Mouse (Mus musculus) left cerebral cortex, adult 8-10 months (tissue): ENCODE data around the gene March8. TPM values are rescaled to one million over a fixed set of nuclear protein-coding genes. Genes with fewer than 3 reads are reported as not detected.

Source experiments
- DNase-seq, 2 experiments: peaks; one replicate each; pipeline ENCODE4 v3.0.0; 2022; ENCODE audit warnings: low spot score in 2 of 2
- total RNA-seq, 4 experiments: library from RNA; stranded (reverse); gene quantifications; 2 replicates each; pipeline ENCODE4 v1.2.4; 2022

The March8 gene
- total RNA-seq, 4 experiments from 2014 or later: 45.8 to 58.4 (median 53.3) TPM

DNA sequence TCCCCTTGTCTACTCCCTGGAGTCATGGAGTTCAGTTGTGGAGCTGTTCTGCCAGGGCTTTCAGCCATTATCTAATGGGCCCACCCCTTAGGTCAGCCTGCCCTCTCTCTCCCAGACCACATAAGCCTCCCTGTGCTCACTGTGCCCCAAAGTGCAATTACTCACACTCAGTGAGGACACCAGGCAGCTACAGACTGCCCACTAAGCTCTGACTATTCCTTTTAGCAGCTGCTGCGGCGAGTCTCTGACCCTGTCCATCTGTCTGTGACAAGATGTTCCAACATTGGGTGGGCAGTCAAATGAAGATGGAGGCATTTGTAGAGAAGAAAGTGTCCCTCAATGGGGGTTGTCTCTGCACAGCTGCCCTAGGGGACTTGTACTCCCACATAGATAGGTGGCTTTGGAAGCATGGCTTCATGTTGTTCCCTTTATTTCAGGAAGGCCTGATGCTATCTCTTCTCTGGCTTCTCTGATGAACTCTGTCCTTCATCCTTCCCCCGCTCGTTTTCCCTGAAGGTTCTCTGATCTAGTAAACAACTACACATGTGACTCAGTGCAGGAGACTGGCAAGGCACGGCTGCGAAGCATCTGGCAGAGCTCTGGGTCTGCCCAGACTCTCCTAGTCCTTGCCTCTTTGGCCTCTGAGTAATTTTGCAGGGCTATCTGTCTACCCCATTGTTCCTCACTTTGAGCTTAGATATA is 70.3 kb downstream of the March8 start:
- DNase-seq: no peak

DNA sequence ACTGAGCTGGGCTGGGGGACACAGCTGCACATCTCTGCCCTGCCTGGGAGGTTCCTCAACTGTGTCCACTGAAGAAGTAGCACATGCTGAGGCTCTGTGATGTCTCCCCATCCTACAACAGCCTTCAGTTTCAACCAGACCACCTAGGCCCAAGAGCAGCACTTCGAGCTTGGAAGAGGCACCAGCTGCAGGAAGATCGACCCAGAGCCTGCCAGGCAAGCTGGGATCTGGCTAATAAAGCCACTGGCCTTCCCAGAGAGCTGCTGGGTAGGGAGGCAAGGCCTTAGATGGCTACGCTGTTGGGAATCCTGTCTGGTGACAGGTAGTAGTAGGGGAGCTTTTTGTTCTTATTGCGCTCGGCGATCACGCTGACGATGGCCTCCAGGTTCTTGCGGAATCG is 72.6 kb downstream of the March8 start:
- no peak for DNase-seq

DNA sequence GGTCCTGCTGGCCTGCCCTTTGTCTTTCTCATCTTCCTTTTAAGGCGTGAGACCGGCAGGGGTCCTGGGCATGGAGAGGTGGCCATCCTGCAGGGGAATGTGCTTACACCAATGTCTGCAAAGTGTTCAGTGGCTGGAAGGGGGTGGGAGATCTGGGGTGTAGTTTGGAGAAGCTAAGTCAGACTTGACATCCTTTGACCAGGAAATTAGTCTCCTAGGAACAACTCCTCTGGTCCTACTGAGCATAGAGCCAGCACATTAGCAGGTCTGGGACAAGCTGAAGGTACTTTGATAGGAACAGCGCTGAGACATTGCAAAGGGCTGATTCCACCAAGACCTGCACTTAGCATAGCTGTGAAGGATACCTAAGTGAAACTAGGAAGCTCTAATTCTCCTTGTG is 73.9 kb downstream of the March8 start:
- DNase-seq: no peak

DNA sequence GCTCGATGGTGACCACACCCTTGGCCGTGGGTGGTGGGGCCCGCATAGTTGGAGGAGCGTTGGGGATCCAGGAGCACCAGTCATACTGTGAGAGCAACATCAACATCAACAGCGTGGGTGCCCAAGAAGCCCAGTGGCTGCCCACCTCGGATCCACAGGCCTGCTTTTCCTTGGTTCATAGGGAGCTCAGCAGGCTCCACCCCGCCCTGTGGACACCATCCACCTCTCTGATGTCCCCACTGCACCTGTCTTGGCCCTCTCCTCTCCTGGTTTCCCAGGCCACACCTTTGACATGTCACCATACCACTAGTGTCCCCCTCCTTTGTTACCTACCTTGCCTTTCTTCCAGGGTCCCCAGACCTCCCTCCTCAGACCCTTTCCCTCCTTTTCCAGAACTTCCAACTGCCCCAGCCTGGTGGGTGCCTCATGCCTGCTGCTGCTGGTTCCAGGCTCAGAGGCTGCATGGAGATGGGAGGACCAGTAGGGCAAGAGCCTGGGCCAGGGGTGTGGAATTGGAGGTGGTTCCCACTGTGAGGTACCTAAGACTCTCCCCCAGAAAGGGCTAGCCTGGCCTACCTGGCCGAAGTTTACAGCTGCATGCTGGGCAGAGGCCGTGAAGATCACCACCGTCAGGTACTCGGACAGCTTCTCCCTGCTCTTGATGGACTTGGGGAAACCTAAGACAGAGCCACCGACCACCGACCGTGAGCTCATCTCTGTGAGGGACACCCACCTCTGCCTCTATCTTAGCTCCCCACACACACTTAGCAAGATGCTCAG is 74.9 kb downstream of the March8 start:
- no peak for DNase-seq

DNA sequence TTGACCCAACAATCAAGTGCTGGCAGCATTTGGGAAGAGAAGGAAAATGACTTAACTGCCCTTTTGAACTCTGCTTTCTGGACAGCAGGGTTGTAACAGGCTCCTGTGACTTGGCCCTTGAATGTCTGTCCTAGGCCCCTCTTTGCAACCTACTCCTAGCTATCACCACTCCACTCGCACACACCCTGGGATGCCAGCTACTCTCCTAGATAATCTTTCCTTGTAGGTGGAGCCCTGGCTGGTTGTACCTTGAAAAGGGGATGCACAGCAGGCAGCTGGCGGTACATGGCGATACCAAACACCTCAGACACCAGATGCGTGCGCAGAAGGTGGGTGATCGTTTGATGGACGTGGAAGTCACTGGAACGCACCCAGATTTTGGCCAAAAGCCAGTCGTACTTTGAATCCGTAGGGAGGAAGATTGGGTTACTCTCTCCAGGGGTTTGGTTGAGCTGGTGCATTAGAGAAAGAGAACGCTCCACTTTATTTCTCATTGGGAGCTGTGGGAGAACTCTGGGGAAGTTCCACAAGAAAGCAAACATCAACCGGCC is 77.4 kb downstream of the March8 start:
- no peak for DNase-seq

DNA sequence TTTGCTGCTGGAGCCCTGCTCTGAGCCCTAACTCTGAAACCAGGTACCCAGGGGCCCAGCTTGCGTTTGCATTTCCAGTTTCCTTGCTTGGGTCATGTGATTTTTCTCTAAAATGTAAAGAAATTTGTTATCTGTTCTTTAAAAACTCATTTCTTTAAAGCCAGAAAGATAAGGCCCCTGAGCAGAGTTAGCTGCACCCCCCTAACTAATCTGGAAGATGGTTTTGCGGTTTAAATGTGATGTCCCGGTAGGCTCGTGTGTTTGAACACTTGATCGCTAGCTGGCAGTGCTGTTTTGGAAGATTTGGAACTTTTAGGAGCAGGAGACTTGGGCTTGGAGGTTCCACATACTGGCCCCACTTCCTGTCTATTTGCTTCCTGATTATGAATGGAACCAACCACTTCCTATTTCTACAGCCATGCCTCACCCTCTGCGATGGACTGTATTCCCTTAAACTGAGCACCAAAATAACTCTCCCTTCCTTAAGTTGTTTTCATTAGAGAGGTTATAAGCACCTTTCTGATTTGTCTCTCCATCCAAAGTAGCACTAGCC is 78.3 kb downstream of the March8 start:
- DNase-seq: no peak

DNA sequence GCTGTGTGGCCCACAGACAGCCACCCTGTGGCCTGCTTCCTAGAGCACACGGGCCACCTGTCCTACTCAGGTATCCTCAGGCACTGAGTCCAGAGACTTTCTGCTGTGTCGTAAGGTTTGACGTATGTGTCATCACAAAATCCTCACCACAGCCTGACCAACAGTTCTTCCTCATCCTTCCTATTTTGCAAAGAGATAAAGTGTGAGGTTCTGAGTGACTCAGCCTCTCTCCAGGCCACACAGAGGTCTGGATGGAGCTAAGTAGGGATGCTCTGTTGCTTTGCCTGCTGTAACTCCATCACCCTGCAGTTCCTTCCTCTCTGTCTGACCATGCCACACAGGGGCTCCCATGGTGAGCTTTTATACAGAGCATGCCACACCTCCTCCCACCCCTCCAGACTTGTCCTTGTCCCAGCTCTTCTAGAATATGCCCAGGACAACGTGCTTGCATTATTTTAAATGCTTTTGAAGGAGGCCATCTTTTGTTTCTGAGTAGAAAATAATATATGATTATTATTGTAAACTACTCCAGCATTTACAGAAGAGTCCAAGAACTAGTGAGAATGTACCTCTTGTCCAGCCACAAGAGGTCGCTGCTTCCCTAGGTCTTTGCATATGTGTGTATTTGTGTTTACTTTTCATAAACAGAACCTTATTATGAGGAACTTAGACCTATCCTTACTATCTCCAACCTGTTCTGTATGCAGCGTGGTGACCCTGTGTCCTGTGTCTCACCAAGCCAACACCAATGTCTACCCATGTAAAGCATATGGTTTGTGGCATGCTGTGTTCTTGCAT is 79.9 kb downstream of the March8 start:
- DNase-seq: no peak

DNA sequence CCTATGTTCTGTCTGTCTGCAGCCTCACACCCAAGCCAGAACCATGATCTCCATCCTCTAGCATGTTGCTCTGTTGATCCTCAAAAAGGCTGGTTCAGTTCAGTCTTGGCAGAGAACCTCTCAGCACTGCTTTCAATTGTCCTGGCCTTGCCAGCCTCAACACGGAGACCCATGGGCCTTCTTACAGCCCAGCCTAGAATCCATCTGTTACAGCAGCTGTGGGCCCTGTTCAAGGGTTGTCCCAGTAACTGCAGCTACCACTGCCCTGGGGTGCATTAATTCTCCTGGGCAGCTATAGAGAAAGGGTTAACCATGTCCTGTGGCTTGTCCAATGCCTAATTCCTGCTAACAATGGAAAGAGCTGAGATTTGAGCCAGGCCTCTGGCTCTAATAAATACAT is 80.7 kb downstream of the March8 start:
- no peak for DNase-seq

DNA sequence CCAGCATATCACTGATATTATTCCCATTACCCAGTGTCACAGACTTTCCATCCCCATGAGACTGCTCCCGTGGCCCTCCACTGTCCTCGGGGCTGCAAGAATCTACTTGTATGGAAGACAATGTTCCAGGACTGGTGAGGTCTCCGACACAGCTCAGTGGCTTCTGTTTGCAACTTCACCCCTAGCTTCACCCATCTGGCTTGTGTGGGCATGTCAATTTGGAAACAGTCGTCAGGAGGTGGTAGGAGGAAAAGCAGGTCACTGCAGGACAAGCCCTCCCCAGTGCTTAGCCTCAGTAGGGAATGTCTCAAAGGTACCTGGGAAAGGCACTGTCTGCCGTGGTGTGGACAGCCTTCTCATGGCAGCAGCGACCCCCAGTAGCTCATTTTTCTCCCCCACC is 81.9 kb downstream of the March8 start:
- no peak for DNase-seq

DNA sequence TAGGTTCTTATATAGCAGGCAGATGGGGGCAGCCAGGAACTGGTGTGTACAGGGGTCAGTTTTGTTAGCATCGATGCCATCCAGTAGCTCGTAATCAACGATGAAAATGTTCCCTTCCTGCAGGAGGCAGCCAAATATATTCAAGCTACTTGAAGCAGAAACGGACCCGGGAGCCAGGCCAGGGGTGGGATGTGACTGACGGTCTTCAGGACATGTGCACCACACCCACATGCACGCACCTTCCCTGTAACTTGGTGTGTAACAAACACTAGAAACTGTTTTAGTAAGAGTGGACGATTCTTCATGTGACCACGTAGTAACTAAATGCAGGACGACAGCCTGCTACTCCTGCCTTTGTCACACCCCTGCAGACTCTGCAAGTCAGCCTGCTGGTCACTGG is 82.4 kb downstream of the March8 start:
- DNase-seq: no peak

DNA sequence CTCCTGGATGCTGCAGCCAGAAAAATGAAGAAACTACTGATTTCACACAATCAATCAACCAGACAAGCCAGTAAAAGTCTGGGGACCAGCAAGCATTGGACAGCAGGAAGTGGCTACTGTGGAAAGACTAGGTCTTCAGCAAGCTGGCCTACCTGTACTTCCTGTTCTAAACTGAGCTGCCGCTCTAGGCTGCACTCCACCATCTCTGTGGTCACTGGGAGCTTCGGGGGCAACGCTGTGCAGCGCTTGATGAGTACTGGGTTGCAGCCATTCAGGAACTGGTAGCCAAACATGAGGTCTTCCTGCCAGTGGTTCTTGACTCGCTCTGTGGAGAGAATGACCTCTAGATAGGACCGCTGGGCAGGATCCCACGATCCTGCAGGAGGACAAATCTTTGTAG is 85.2 kb downstream of the March8 start:
- DNase-seq: no peak

DNA sequence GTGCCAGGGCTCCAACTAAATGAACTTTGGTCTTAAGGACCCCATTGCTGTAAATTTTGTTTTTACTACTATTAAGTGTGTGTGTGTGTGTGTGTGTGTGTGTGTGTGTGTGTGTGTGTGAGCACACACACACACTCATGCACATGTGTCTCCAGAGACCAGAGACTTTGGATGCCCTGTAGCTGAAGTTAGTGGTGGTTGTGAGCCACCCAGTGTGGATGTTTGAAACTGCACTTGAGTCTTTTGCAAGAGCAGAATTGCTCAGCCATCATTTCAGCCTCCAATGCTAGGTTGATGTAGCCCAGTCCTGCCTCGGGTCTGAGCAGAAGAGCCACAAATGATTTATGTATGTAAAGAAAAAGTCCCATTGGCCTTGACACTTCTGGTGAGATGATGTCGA is 85.8 kb downstream of the March8 start:
- peak in 1 of 2 experiments; percentile 35 for DNase-seq

DNA sequence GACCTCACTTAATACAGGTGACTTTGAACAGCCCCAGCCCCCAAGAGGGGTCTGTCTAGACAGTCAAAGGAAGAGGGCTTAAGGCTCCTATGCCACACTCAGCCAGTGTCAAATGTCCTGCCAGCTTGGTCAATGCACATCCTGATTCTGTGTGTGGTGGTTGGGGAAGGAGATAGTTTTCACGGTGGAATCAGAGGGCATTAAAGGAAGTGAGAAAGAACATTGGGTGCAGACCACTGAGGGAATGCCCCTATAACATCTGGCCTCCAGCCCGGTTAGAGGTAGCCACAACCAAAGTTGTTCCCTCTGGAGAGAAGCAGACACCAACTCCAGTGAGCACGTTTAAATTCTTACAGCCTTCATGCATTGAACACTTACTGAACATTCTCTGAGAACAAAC is 89.7 kb downstream of the March8 start:
- DNase-seq: no peak

DNA sequence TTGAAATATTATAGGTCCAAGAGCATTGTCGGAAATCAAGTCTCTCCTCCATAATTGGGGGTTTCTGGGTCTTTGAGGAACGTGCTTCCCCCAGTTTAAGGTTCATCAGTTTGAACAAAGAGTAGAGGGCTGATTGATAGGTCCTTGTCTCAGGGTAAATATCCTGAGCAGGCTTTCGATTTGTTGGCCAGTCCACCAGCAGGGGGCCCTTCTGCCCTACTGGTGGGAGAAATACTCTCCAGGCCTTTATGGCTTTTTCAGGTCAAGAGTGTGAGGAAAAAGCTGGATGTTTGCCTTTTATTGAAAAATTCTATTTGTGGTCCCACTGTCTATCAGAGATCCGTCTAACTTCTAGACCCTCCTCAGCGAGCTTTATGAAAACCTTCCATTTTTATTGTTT is 90.5 kb downstream of the March8 start:
- DNase-seq: no peak

DNA sequence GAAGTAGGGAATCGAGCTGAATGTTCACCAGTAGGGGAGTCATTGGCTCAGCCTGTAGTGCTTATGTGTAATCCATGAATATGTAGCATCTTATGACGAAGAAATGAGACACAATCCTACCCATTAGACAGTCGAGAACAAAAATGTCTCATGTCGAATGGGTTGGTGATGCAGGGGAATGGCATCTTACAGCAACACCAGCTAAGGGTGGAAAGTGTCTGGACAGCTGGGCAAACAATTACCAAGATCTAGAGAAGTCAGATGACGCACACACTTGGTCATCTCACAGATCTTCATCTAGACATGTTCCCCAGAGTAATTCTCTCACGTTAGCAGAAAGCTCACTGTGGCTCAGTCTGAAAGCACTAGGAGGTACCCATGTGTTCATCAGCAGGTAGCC is 101.0 kb downstream of the March8 start:
- DNase-seq: no peak

DNA sequence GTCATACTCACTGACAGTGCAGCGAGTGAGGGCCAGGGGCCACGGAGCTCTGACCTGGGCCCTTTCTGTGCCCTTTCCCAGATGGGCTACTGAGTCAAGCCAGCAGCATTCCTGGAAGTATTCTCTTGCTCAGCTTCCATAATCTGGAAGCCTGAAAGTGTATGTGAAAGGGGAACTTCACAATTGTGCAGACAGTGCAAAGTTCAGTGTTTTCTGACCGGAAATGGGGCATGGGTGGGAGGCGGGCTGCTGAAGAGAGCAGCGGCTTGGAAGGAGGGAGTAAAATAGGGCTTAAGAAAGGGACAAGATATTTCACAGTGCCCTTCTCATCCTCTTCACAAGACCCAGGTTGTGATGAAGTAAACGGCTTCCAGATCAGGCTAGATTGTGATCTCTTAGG is 101.7 kb downstream of the March8 start:
- no peak for DNase-seq

DNA sequence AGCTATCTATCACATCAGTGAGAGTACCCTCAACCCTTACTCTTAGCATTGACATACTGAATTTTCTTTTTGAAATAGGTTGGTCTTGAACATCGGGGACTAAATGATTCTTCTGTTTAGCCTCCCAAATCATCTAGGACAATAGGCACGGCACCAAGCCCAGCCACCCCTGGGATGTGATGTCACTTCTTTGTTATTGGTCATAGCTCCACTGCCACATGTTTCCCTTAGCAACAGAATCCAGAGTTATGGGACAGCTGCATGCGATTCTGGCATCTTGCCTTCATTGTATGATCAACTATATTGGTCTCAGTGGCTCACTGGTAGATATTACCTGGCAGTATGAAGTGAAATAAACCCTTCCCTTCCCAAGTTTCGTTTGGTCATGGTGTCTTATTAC is 102.6 kb downstream of the March8 start:
- no peak for DNase-seq

DNA sequence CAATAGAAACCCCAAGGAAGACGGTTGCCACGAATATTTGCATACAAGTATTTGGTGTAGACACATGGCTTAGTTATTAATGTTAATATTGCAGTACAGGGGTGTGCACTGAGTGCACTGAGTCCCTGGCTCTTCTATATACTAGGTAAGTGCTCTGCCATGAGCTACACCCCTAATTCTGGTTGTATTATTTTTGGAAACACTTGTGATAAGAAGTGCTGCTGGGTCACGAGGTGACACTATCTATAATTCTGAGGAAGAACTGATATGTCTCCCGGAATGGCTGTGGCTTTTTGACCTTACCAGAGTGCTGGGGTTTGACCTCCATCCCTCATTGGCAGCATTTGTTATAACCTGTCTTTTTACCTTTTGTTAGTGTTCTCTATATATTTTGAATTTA is 103.0 kb downstream of the March8 start:
- no peak for DNase-seq

DNA sequence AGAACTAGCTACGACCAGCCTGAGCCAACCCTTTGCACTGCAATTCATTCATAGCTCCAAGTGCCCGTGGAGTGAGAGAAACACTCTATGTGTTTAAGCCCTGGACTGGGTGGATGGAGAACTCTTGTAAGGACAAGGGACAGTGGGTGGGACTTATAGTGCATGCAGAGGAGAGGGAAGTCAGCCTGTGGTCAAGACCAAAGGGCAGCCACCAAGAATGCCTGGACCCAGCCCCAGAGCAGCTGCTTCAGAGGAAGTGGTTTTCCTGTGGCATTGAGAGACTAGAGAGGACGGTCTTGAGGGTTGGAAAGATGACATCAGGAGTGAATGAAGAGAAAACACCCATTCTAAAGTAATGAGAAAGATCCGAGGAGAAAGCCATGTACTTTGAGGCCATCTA is 118.0 kb downstream of the March8 start:
- no peak for DNase-seq

DNA sequence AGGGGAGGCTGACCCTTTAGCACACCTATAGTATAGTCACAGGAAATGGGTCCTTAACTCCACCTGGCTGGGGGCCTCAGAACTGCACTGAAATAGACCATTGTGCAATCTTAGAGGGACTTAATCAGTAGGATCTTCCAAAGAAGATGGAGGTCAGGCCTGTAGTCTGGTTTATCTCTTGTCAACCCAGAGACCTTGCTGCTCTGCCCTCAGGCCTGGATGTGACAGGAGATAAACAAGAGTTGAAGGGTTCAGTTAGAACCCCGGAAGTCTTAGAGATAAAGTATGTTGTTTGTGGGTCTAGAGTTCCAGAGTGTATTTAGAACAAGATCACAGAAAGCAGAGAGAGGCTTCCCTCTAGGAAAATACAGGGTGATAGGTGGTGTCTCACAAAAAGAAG is 118.7 kb downstream of the March8 start:
- no peak for DNase-seq

DNA sequence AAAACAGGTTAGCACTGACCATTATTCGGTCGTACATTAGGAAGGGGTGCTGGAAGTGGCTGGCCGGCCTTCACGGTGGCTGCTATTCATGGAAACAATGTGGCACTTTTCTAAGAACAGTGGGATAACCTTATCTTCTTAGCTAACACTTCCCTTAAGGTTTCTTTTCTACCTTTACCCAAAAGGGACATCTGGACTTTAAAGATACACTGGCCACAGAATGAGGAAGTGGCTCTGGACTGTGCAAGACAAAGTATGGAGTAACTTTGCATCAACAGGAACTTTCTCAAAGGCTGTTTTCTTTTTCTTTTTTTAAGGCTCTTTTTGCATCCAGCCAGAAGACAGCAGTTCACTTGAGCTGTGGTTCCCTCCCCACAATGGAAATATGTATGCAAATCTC is 120.9 kb downstream of the March8 start:
- DNase-seq: no peak
